Mouse (Mus musculus) hindbrain, embryonic 14.5 days (tissue): ENCODE measurements at regions not wholly inside any gene's neighbourhood (a gene's known extent, or its start where the extent isn't known, plus 50 kb on each side); places are given as distances from the start of the nearest gene placed in this dataset.
A peak's percentile ranks its signal among the peaks of the same experiment; 100 is the strongest.
"Not testable (repeated sequence)": the region's sequence is repeated elsewhere in the genome, so short reads cannot be mapped to it uniquely, and the experiment has no call there.

Experiments
- ATAC-seq: fragments of 200-750 bp; cut with Nextera tagmentation; 2 replicates; pipeline ENCODE4 v1.8.0; 2017; ENCODE audit warnings: moderate number of reproducible peaks, mild to moderate bottlenecking, moderate TSS enrichment, moderate library complexity; ENCODE audit not compliant: low FRiP score
- DNase-seq: peaks from one replicate; pipeline ENCODE4 v3.0.0-alpha.2; 2015; ENCODE audit warnings: low spot score
- H3K27ac ChIP-seq: fragments of 300-500 bp; sonication (generic); 2 replicates; pipeline ENCODE4 v1.5.1; 2014; ENCODE audit warnings: mild to moderate bottlenecking, moderate library complexity
- H3K27me3 ChIP-seq: fragments of 300-500 bp; sonication (generic); 2 replicates; pipeline ENCODE4 v1.6.1; 2014; ENCODE audit warnings: mild to moderate bottlenecking, low read length, mixed read lengths; ENCODE audit not compliant: control insufficient read depth, insufficient read depth
- H3K36me3 ChIP-seq: fragments of 300-500 bp; sonication (generic); replicated peaks from 2 replicates; pipeline ENCODE4 v1.6.1; 2014; ENCODE audit not compliant: control insufficient read depth, insufficient read depth
- H3K4me1 ChIP-seq: fragments of 300-500 bp; sonication (generic); replicated peaks from 2 replicates; pipeline ENCODE4 v1.6.1; 2014; ENCODE audit warnings: antibody characterized with exemption, low read length, mixed read lengths; ENCODE audit not compliant: control insufficient read depth, insufficient read depth
- H3K4me2 ChIP-seq: fragments of 300-500 bp; sonication (generic); replicated peaks from 2 replicates; pipeline ENCODE4 v1.6.1; 2014; ENCODE audit warnings: mild to moderate bottlenecking, moderate library complexity
- H3K4me3 ChIP-seq: fragments of 300-500 bp; sonication (generic); replicated peaks from 2 replicates; pipeline ENCODE4 v1.5.1; 2014; ENCODE audit warnings: mild to moderate bottlenecking, low read length
- H3K9ac ChIP-seq: fragments of 300-500 bp; sonication (generic); 2 replicates; pipeline ENCODE4 v1.6.1; 2014
- H3K9me3 ChIP-seq: fragments of 300-500 bp; sonication (generic); 2 replicates; pipeline ENCODE4 v1.6.1; 2016; ENCODE audit warnings: low read length; ENCODE audit not compliant: control insufficient read depth
- WGBS: fragments of 180-500 bp; shearing (Covaris S2); extraction: QIAGEN DNeasy Blood & Tissue Kit; methylation state at CpG from one replicate; pipeline ENCODE4 v1.1.7; 2014; 5-methylcytosine and 5-hydroxymethylcytosine counted together

DNA sequence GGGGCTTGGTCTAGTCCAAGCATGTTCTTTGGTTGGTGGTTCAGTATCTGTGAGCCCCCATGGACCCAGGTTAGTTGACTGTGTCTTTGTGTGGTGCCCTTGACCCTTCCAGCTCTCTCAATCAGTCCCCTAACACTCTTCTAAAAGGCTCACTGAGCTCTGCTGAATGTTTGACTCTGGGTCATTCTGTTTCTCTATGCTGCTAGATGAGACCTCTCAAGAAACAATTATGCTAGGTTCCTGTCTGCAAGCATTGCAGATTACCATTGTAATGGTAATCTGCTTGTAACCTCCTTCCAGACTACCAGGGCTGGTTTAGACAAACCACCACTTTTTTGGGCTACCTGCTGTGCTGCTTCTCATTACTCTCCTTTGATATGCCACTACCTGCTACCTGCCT, 2863.9 kb downstream of the Gm37988 start:
- H3K4me1 ChIP-seq: no peaks in the 10 kb centered on the region
- ATAC-seq: no peak
- H3K36me3 ChIP-seq: no peaks in the 10 kb centered on the region
- H3K27me3 ChIP-seq: no peaks in the 10 kb centered on the region
- DNase-seq: no peak
- no peak overlapping the region for H3K4me3 ChIP-seq
- no peaks in the 10 kb centered on the region for H3K9me3 ChIP-seq
- H3K9ac ChIP-seq: no peak overlapping the region
- H3K27ac ChIP-seq: no peak overlapping the region
- no peak overlapping the region for H3K4me2 ChIP-seq

GRCm38 (mm10) chr1:7709206-7709605, 2901.5 kb downstream of the Gm37988 start:
- H3K36me3 ChIP-seq, H3K4me3 ChIP-seq, DNase-seq, H3K27me3 ChIP-seq, H3K4me2 ChIP-seq, H3K9ac ChIP-seq, H3K4me1 ChIP-seq, H3K27ac ChIP-seq, ATAC-seq, H3K9me3 ChIP-seq: not testable (repeated sequence)
- 87% methylated on average over 6 of the region's 6 CpGs for WGBS

- DNase-seq: no peak
- Histone ChIP-seq H3K27me3 (no peaks in the 10 kb centered on the region), H3K4me2 (no peak overlapping the region), H3K4me1 (no peaks in the 10 kb centered on the region), H3K27ac (no peak overlapping the region), H3K9ac (no peak overlapping the region), H3K36me3 (no peaks in the 10 kb centered on the region), H3K4me3 (no peak overlapping the region), H3K9me3 (no peaks in the 10 kb centered on the region)
- ATAC-seq: no peak
- WGBS: 30% methylated on average over 1 of the region's 1 CpGs
These were observed 2925.0 kb downstream of the Gm37988 start for GRCm38 (mm10) chr1:7732725-7733124.

GRCm38 (mm10) chr1:7737331-7737730, 2929.6 kb downstream of the Gm37988 start:
- Histone ChIP-seq H3K9me3 (no peaks in the 10 kb centered on the region), H3K27me3 (no peaks in the 10 kb centered on the region), H3K27ac (no peak overlapping the region), H3K4me1 (no peaks in the 10 kb centered on the region), H3K36me3 (no peaks in the 10 kb centered on the region), H3K4me3 (no peak overlapping the region), H3K9ac (no peak overlapping the region), H3K4me2 (no peak overlapping the region)
- DNase-seq (no peak), ATAC-seq (no peak)
- 93% methylated on average over 4 of the region's 4 CpGs for WGBS

- Histone ChIP-seq H3K36me3 (no peaks in the 10 kb centered on the region), H3K9ac (no peak overlapping the region), H3K4me1 (no peaks in the 10 kb centered on the region), H3K27ac (no peak overlapping the region), H3K4me3 (no peak overlapping the region), H3K9me3 (no peaks in the 10 kb centered on the region), H3K27me3 (no peaks in the 10 kb centered on the region), H3K4me2 (no peak overlapping the region)
- 91% methylated on average over 5 of the region's 5 CpGs for WGBS
- DNase-seq: no peak
- no peak for ATAC-seq
These were observed 2938.2 kb downstream of the Gm37988 start for GRCm38 (mm10) chr1:7745887-7746286.

- ATAC-seq (no peak), DNase-seq (no peak)
- H3K4me3 ChIP-seq: no peak overlapping the region
- no peaks in the 10 kb centered on the region for H3K36me3 ChIP-seq
- WGBS: 17% methylated on average over 1 of the region's 1 CpGs
- no peak overlapping the region for H3K4me2 ChIP-seq
- peaks cover 11% of the 10 kb centered on the region; the same call in 1 of the 2 replicates for H3K4me1 ChIP-seq
- H3K27me3 ChIP-seq: no peaks in the 10 kb centered on the region
- no peaks in the 10 kb centered on the region for H3K9me3 ChIP-seq
- no peak overlapping the region for H3K27ac ChIP-seq
- H3K9ac ChIP-seq: no peak overlapping the region
These were observed 2969.0 kb downstream of the Gm37988 start for GRCm38 (mm10) chr1:7776720-7777119.

GRCm38 (mm10) chr1:7777191-7778044, 2969.7 kb downstream of the Gm37988 start:
- ATAC-seq: peak; percentile 28; the same call in 1 of the 2 replicates
- no peak overlapping the region for H3K27ac ChIP-seq
- DNase-seq: no peak
- H3K4me3 ChIP-seq: no peak overlapping the region
- peaks cover 11% of the 10 kb centered on the region; the same call in 1 of the 2 replicates for H3K4me1 ChIP-seq
- WGBS: 3% methylated on average over 11 of the region's 11 CpGs
- H3K4me2 ChIP-seq: 0 out of 2 replicates have a peak overlapping the region, but pooled peaks have one; percentile 4
- no peaks in the 10 kb centered on the region for H3K36me3 ChIP-seq
- no peak overlapping the region for H3K9ac ChIP-seq
- no peaks in the 10 kb centered on the region for H3K27me3 ChIP-seq
- no peaks in the 10 kb centered on the region for H3K9me3 ChIP-seq

DNA sequence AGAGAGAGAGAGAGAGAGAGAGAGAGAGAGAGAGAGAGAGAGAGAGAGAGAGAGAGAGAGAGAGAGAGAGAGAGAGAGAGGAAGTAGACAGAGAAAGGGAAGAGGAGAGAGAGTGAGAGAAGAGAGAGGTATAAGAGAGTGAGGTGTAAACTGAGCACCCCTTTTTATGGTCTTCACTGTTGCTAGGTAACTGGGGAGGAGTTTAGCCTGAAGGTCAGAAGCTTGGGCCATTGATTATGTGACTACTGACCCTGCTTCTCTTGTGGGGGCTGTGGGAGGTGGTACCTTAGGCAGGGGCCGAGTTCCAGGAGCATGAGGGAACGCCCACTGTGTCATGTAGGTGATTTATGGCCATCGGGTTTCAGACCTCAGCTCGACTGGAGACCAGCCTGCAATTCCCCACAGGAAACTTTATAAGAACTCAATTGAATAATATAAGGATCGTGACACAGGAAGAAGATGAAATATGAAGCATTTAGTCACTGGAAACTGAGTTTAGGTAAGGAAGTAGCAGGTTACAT, 2970.4 kb downstream of the Gm37988 start:
- not testable (repeated sequence) for H3K4me3 ChIP-seq, ATAC-seq, H3K27ac ChIP-seq, H3K4me2 ChIP-seq, H3K27me3 ChIP-seq, H3K36me3 ChIP-seq, H3K9me3 ChIP-seq, DNase-seq, H3K9ac ChIP-seq
- H3K4me1 ChIP-seq: peaks cover 11% of the 10 kb centered on the region; the same call in 1 of the 2 replicates
- 11% methylated on average over 5 of the region's 5 CpGs for WGBS

DNA sequence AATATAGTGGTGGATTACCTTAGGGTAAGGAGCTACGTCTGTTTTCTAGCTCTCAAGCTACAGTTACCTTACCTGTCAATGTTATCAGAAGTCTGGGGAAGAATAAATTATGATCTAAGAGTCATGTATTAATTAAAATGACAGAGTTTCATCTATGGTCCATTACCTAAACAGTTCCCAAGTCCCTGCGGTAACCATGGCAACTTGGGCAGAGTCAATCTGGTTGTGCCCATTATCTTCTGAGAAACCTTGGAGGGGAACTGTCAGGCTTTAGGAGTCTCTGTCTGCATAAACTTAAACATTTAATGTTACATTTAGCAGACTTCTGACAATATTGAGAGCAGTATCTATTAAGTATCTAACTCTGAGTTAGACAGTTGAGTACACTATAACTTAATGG, 2971.0 kb downstream of the Gm37988 start:
- H3K4me1 ChIP-seq: peaks cover 11% of the 10 kb centered on the region; the same call in 1 of the 2 replicates
- no peak for DNase-seq
- WGBS: 56% methylated on average over 2 of the region's 2 CpGs
- H3K27me3 ChIP-seq: no peaks in the 10 kb centered on the region
- no peak overlapping the region for H3K27ac ChIP-seq
- H3K9me3 ChIP-seq: no peaks in the 10 kb centered on the region
- H3K4me3 ChIP-seq: no peak overlapping the region
- H3K4me2 ChIP-seq: no peak overlapping the region
- H3K36me3 ChIP-seq: no peaks in the 10 kb centered on the region
- peak; percentile 75 for ATAC-seq
- no peak overlapping the region for H3K9ac ChIP-seq
